Mouse (Mus musculus): ENCODE measurements at regions not wholly inside any gene's neighbourhood (a gene's known extent, or its start where the extent isn't known, plus 50 kb on each side); places are given as distances from the start of the nearest gene placed in this dataset.

- Histone ChIP-seq H3K9ac (ENCODE audit: control insufficient read depth, low read depth, low read length, poor library complexity, severe bottlenecking) (no peak overlapping the region), H3K79me2 (ENCODE audit: control insufficient read depth, insufficient read depth, low read length, poor library complexity) (no peaks in the 10 kb centered on the region), H3K9me3 (replicated peaks; ENCODE audit: insufficient read depth, low read length) (no peaks in the 10 kb centered on the region), H3K27ac (ENCODE audit: control insufficient read depth, low read depth, low read length) (no peak overlapping the region), H3K36me3 (ENCODE audit: control insufficient read depth in 1 of 2, insufficient read depth in 2 of 2, low read length in 2 of 2) (no peaks in the 10 kb centered on the region), H3K27me3 (ENCODE audit: control insufficient read depth in 1 of 2, insufficient read depth in 2 of 2, low read length in 2 of 2) (no peaks in the 10 kb centered on the region), H3K4me1 (ENCODE audit: control insufficient read depth in 1 of 2, insufficient read depth in 2 of 2, low read length in 2 of 2) (no peaks in the 10 kb centered on the region), H3K4me3 (ENCODE audit: control insufficient read depth in 1 of 2, insufficient read depth in 1 of 2, low read depth in 2 of 2, low read length in 2 of 2) (no peak overlapping the region)
- no peak for TF ChIP-seq CHD2 (IDR thresholded peaks at IDR 0.05; ENCODE audit: low read length)
- no peak for TF ChIP-seq TBP (IDR thresholded peaks at IDR 0.05; ENCODE audit: low read depth, low read length)
- TF ChIP-seq CTCF (IDR thresholded peaks at IDR 0.05 in 2 of 3, conservative IDR thresholded peaks at IDR 0.05 in 1 of 3; ENCODE audit: control insufficient read depth in 1 of 3, insufficient read depth in 1 of 3, low read depth in 2 of 3, low read length in 3 of 3, poor library complexity in 1 of 3, severe bottlenecking in 1 of 3): no peak
- TF ChIP-seq MYB (IDR thresholded peaks at IDR 0.05; ENCODE audit: low read depth, low read length): no peak
- TF ChIP-seq USF1 (IDR thresholded peaks at IDR 0.05; ENCODE audit: low read depth, low read length): no peak
- no peak for TF ChIP-seq MXI1 (IDR thresholded peaks at IDR 0.05; ENCODE audit: low read depth, low read length)
- TF ChIP-seq GATA1 (IDR thresholded peaks at IDR 0.05; ENCODE audit: low read depth, low read length): no peak
- TF ChIP-seq USF2 (IDR thresholded peaks at IDR 0.05; ENCODE audit: borderline replicate concordance in 1 of 2, insufficient read depth in 1 of 2, low read depth in 1 of 2, low read length in 2 of 2): no peak
- no peak for TF ChIP-seq MAZ (IDR thresholded peaks at IDR 0.05; ENCODE audit: low read depth, low read length)
- TF ChIP-seq E2F4 (IDR thresholded peaks at IDR 0.05; ENCODE audit: borderline replicate concordance, low read depth, low read length): no peak
- TF ChIP-seq ZMIZ1 (IDR thresholded peaks at IDR 0.05; ENCODE audit: low read depth, low read length): no peak
- TF ChIP-seq POLR2AphosphoS2 (IDR thresholded peaks at IDR 0.05; ENCODE audit: low read length): no peak
- no peak for DNase-seq (ENCODE audit: low read depth, low spot score)
These were observed 157.6 kb upstream of the Chd6 start for GRCm38 (mm10) chr2:161266476-161266875.

- H3K36me3 ChIP-seq (ENCODE audit: control insufficient read depth in 1 of 2, insufficient read depth in 2 of 2, low read length in 2 of 2): no peaks in the 10 kb centered on the region
- no peaks in the 10 kb centered on the region for H3K9me3 ChIP-seq (replicated peaks; ENCODE audit: insufficient read depth, low read length)
- no peaks in the 10 kb centered on the region for H3K27me3 ChIP-seq (ENCODE audit: control insufficient read depth in 1 of 2, insufficient read depth in 2 of 2, low read length in 2 of 2)
- no peaks in the 10 kb centered on the region for H3K79me2 ChIP-seq (ENCODE audit: control insufficient read depth, insufficient read depth, low read length, poor library complexity)
- no peak for DNase-seq (ENCODE audit: low read depth, low spot score)
- TF ChIP-seq MYC (IDR thresholded peaks at IDR 0.05; ENCODE audit: low read depth, low read length): no peak
- TF ChIP-seq UBTF (IDR thresholded peaks at IDR 0.05; ENCODE audit: borderline replicate concordance, insufficient read depth, low read depth, low read length): no peak
- TF ChIP-seq ZMIZ1 (IDR thresholded peaks at IDR 0.05; ENCODE audit: low read depth, low read length): no peak
- TF ChIP-seq TCF12 (IDR thresholded peaks at IDR 0.05; ENCODE audit: low read depth, low read length): no peak
- TF ChIP-seq CTCF (IDR thresholded peaks at IDR 0.05 in 2 of 3, conservative IDR thresholded peaks at IDR 0.05 in 1 of 3; ENCODE audit: control insufficient read depth in 1 of 3, insufficient read depth in 1 of 3, low read depth in 2 of 3, low read length in 3 of 3, poor library complexity in 1 of 3, severe bottlenecking in 1 of 3): no peak
- no peak for TF ChIP-seq MAZ (IDR thresholded peaks at IDR 0.05; ENCODE audit: low read depth, low read length)
- TF ChIP-seq POLR2A (IDR thresholded peaks at IDR 0.05; ENCODE audit: control insufficient read depth in 1 of 2, insufficient read depth in 1 of 2, low read depth in 1 of 2, low read length in 2 of 2, poor library complexity in 1 of 2): no peak
- no peak for TF ChIP-seq CHD1 (IDR thresholded peaks at IDR 0.05; ENCODE audit: low read depth, low read length)
- no peak for TF ChIP-seq MAX (IDR thresholded peaks at IDR 0.05; ENCODE audit: low read length)
- H3K4me3 ChIP-seq (ENCODE audit: control insufficient read depth in 1 of 2, insufficient read depth in 1 of 2, low read depth in 2 of 2, low read length in 2 of 2): no peak overlapping the region
- H3K27ac ChIP-seq (ENCODE audit: control insufficient read depth, low read depth, low read length): no peak overlapping the region
- H3K9ac ChIP-seq (ENCODE audit: control insufficient read depth, low read depth, low read length, poor library complexity, severe bottlenecking): no peak overlapping the region
- H3K4me1 ChIP-seq (ENCODE audit: control insufficient read depth in 1 of 2, insufficient read depth in 2 of 2, low read length in 2 of 2): no peaks in the 10 kb centered on the region
These were observed 156.3 kb upstream of the Chd6 start for GRCm38 (mm10) chr2:161265211-161265610.
